Mouse (Mus musculus) cortical plate, adult 2 months (tissue): Measurements from ENCODE around the gene Gm49342.

Source experiments
- CTCF ChIP-seq: fragments of 200-500 bp; IDR thresholded peaks from 2 replicates; pipeline ENCODE4 v1.5.1; 2011; ENCODE audit warnings: mild to moderate bottlenecking, control low read depth, low read length; ENCODE audit not compliant: insufficient read depth; ENCODE audit errors: extremely low read depth
- POLR2A ChIP-seq: fragments of 200-500 bp; IDR thresholded peaks from 2 replicates; pipeline ENCODE4 v1.6.1; 2011; ENCODE audit warnings: mild to moderate bottlenecking, low read length, control low read depth; ENCODE audit not compliant: insufficient read depth; ENCODE audit errors: extremely low read depth

- no peak for TF ChIP-seq POLR2A
- no peak for TF ChIP-seq CTCF
Measured at GRCm38 (mm10) chr14:50955487-50955886, 11.2 kb downstream of the Gm49342 start.
